Mouse (Mus musculus) midbrain, embryonic 10.5 days (tissue): Measurements from ENCODE around the gene Grn. TPM values are rescaled to one million over a fixed set of nuclear protein-coding genes. Genes with fewer than 3 reads are reported as not detected.
A peak's percentile ranks its signal among the peaks of the same experiment; 100 is the strongest.

Source experiments
- DNase-seq: peaks from one replicate; pipeline ENCODE4 v3.0.0-alpha.2; 2017; ENCODE audit warnings: low spot score
- H3K27ac ChIP-seq: fragments of 300-500 bp; sonication (generic); replicated peaks from 2 replicates; pipeline ENCODE4 v1.5.1; 2016; ENCODE audit warnings: mild to moderate bottlenecking
- H3K27me3 ChIP-seq: fragments of 300-500 bp; sonication (generic); 2 replicates; pipeline ENCODE4 v1.6.1; 2016; ENCODE audit warnings: low read depth, mild to moderate bottlenecking; ENCODE audit not compliant: poor library complexity, severe bottlenecking
- H3K36me3 ChIP-seq: fragments of 300-500 bp; sonication (generic); 2 replicates; pipeline ENCODE4 v1.6.1; 2016; ENCODE audit warnings: mild to moderate bottlenecking, moderate library complexity
- H3K4me1 ChIP-seq: fragments of 300-500 bp; sonication (generic); 2 replicates; pipeline ENCODE4 v1.6.1; 2016
- H3K4me3 ChIP-seq: fragments of 300-500 bp; sonication (generic); 2 replicates; pipeline ENCODE4 v1.5.1; 2016; ENCODE audit warnings: mild to moderate bottlenecking, moderate library complexity
- H3K9me3 ChIP-seq: fragments of 300-500 bp; sonication (generic); replicated peaks from 2 replicates; pipeline ENCODE4 v1.6.1; 2016; ENCODE audit warnings: mild to moderate bottlenecking
- WGBS: fragments of 180-500 bp; shearing (Covaris S2); methylation state at CpG from one replicate; pipeline ENCODE4 v1.1.7; 2016; 5-methylcytosine and 5-hydroxymethylcytosine counted together
- polyA plus RNA-seq: library from polyadenylated mRNA; unstranded; fragments of >200 nt; fragmentation: Nextera tagmentation; extraction: Ambion mirVana; gene quantifications from 2 replicates; pipeline ENCODE4 v1.2.1, GENCODE M21; 2016

Grn gene
- polyA plus RNA-seq, 1 experiment from 2014 or later, result 63.5 TPM

DNA sequence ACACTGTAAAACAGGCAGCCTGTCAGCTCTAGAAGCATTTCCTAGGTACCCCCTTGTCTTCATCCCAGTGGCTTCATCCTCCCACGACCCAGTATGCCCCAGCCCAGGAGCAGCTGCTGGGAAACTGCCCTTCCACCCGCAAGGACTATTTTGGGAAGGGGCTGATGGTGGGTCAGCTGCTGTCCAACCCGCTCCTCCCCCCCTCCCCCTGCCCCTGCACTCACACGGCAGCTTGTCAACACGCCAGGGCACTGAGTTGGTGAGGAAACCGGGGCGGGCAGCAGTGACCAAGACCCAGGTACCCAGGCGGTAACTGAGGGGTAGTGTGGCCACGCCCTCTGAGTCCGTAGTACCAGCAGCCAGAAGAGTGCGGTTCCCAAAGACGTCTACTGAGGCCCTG lies 13.6 kb downstream of the Grn start:
- Histone ChIP-seq H3K4me1 (peaks cover 58% of the 10 kb centered on the region), H3K4me3 (peak overlapping the region; percentile 5; the same call in 1 of the 2 replicates)
- 68% methylated on average over 12 of the region's 12 CpGs for WGBS

DNA sequence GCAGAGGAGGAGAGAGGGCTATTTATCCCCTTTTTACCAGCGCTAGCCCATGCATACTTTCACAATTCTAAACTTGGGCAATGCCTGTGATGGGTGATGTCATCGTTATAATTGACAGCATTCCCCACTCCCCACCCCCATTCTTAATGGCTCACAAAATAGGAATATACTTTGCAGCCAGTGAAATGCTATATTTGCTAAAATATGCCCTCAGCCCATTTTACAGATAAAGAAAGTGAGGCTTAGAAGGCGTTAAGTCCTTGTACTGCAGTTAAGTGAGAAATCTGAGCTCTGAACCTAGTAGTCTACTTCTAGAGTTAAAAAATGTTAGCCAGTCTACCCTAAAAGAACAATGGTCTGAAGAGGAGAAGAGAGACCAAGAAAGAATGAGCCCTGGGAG lies 14.2 kb downstream of the Grn start:
- no peak overlapping the region for H3K27ac ChIP-seq
- peak overlapping the region; percentile 5; the same call in 1 of the 2 replicates for H3K4me3 ChIP-seq
- no peak for DNase-seq
- WGBS, result 69% methylated on average over 3 of the region's 3 CpGs
- peaks cover 37% of the 10 kb centered on the region for H3K27me3 ChIP-seq
- H3K4me1 ChIP-seq, result peaks cover 58% of the 10 kb centered on the region
- H3K36me3 ChIP-seq, result peaks cover 48% of the 10 kb centered on the region
- no peaks in the 10 kb centered on the region for H3K9me3 ChIP-seq

More for the DNA sequence above, 13.6 kb downstream of the Grn start:
- no peak for DNase-seq
- H3K36me3 ChIP-seq, result peaks cover 54% of the 10 kb centered on the region
- no peaks in the 10 kb centered on the region for H3K9me3 ChIP-seq
- peaks cover 37% of the 10 kb centered on the region for H3K27me3 ChIP-seq
- H3K27ac ChIP-seq, result no peak overlapping the region

DNA sequence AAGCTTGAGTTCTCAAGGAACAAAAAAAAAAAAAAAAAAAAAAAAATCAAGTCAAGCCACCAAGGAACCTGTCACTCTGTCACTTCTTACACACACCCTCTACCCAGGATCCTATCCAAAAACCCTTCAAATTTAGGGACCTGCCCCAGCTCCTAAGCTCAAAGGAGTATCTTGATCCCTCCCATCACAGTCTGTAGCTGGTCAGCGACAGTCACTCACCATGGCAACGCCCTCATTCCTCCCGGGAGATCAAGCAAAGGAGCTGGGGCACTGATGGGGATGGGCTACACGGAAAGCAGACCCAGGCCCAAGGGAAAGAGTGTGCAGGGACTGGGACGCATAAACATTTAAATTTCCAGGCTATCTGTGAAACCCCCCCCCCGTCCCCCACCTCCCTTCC lies 14.7 kb downstream of the Grn start:
- Histone ChIP-seq H3K9me3 (no peaks in the 10 kb centered on the region), H3K27me3 (peaks cover 37% of the 10 kb centered on the region), H3K4me1 (peaks cover 58% of the 10 kb centered on the region), H3K27ac (no peak overlapping the region), H3K4me3 (peak overlapping the region; percentile 97), H3K36me3 (peaks cover 44% of the 10 kb centered on the region)
- WGBS, result 7% methylated on average over 6 of the region's 6 CpGs
- peak; percentile 66 for DNase-seq

DNA sequence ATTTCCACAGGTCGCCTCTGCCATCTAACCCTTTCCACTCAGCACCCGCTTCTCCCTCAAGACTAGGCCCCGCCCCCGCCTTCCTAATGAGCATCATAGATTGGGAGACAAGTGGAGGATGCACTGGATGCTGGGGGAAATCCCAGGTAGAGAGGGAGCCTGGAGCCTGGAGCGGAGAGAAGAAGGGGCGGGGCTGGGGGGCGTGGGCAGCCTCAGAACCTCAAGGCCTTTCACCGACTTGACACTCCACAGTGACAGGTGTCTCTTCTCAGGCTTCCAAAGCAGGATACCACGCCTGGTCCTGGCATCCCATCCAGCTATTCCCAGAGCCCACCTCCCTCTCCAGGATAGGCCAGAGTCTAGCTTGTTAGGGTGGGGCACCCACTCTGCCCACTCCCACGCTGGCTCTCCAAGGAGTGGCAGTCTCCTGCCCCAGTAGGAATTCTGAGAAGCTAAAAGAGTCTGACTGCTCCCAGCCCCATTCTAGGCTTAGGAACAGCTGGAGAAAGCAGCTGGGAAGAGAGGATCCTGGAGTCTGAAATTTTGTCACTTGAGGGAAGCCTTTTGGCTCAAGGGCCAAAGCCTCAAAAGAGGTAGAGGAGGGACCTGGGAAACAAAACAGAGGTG lies 15.3 kb downstream of the Grn start:
- peak overlapping the region; percentile 98; the same call in 1 of the 2 replicates for H3K27ac ChIP-seq
- WGBS, result 10% methylated on average over 10 of the region's 10 CpGs

DNA sequence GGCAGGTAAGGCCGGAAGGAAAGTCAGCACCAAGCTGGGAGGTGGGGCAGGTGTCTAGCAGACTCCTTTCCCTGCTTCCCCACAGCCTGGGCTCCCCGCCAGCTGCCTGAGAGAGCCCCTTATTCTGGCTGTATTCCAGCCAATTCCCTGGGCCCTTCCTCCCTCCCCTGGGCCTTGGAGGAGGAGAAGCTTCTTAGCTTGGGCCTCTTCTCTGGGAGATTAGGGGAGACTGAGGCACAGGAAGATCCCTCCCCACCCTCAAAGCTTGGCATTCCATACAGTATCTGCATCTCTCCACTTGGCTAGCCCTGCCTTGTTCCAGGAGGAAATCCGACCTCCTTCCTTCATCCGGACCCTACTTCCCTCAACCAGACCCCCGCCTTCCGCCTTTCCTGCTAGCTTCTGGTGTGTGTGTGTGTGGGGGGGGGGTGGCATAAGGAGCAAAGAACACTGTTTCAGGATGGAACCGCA lies 15.8 kb downstream of the Grn start:
- peaks cover 58% of the 10 kb centered on the region for H3K4me1 ChIP-seq
- peak overlapping the region; percentile 97 for H3K4me3 ChIP-seq
- peaks cover 37% of the 10 kb centered on the region for H3K27me3 ChIP-seq
- 28% methylated on average over 7 of the region's 7 CpGs for WGBS
- H3K36me3 ChIP-seq, result peaks cover 32% of the 10 kb centered on the region
- H3K9me3 ChIP-seq, result no peaks in the 10 kb centered on the region
- peak overlapping the region; percentile 98 for H3K27ac ChIP-seq
- no peak for DNase-seq

More for the DNA sequence above, 15.3 kb downstream of the Grn start:
- Histone ChIP-seq H3K9me3 (no peaks in the 10 kb centered on the region), H3K27me3 (peaks cover 37% of the 10 kb centered on the region), H3K4me1 (peaks cover 58% of the 10 kb centered on the region), H3K4me3 (peak overlapping the region; percentile 97), H3K36me3 (peaks cover 38% of the 10 kb centered on the region)
- no peak for DNase-seq

DNA sequence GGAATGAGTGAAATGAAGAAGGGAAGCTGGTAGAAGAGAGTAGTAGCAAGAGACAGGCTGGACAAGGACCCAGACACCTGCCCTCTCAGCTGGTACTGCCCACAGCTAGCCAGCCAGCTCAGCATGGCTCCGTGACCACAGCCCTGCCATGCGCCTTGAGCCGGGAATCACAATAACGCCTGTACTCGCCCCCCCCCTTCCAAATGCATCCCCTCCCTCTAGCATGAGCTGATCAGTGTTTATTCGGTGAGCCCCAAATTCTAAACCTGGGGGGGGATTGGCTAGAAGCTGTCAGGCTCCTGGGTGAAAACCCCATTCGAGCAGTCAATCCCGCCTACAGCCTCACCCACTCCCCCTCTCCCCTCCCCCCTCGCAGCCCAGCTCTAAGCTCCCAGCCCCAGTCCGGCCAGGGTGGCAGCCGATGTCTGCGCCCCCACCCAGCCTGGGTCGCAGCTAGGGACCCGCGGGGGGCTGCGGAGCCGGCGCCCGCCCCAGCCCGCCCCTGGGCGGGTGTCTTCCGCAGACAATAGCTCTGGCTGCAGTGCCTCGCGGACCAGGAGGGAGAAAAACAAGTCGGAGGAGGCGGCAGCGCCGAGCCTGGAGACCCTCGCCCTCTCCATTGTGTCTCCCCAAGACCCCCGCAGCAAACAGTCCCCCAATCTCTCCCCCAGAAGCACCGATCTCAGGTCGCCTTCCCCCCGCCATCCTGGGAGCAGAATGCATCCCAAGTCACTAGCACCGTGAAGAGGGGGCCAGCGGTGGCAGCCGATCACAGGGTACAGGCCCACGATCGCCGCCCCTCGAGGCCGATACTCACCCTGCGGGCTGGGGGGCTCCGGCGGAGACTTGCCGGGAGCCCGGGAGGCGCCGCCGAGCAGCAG lies 16.7 kb downstream of the Grn start:
- WGBS, result under 1% methylated on average over 43 of the region's 49 CpGs
- H3K9me3 ChIP-seq, result no peaks in the 10 kb centered on the region

DNA sequence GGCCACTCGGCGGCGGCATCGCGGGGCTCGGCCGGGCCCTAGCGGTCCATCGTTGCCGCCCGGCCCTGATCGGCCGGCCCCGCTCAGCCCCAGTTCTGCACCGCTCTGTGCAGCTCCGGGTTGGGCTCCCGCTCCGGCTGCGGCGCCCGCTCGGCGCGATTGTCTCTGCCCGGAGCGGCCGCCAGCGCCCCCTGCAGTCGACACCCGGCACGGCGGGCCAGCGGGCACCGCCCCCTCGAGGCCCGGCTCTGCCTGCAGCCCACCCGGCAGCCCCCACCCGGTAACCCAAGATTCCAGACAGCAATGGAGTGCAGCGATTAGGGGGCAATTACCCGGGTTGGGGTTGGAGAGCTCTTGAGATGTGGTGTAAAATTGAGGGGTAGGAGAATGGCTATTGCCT lies 17.4 kb downstream of the Grn start, which contains the start of gene Fam171a2:
Fam171a2 (minus strand) TSS at position 186 of the 400 bp plus-strand sequence.
- peaks cover 44% of the 10 kb centered on the region for H3K27me3 ChIP-seq
- peak within 1 kb of the TSS; percentile 98 for H3K27ac ChIP-seq
- under 1% methylated on average over 40 of the region's 40 CpGs for WGBS
- DNase-seq, result peak; percentile 91
- peak within 1 kb of the TSS; percentile 97 for H3K4me3 ChIP-seq
- peaks cover 17% of the 10 kb centered on the region for H3K36me3 ChIP-seq
- no peaks in the 10 kb centered on the region for H3K9me3 ChIP-seq
- H3K4me1 ChIP-seq, result peaks cover 58% of the 10 kb centered on the region

More for the DNA sequence above, 16.7 kb downstream of the Grn start:
- H3K36me3 ChIP-seq, result peaks cover 23% of the 10 kb centered on the region
- peaks cover 38% of the 10 kb centered on the region for H3K27me3 ChIP-seq
- peaks cover 58% of the 10 kb centered on the region for H3K4me1 ChIP-seq
- DNase-seq, result peak; percentile 80
- H3K27ac ChIP-seq, result peak overlapping the region; percentile 98
- peak overlapping the region; percentile 97 for H3K4me3 ChIP-seq

DNA sequence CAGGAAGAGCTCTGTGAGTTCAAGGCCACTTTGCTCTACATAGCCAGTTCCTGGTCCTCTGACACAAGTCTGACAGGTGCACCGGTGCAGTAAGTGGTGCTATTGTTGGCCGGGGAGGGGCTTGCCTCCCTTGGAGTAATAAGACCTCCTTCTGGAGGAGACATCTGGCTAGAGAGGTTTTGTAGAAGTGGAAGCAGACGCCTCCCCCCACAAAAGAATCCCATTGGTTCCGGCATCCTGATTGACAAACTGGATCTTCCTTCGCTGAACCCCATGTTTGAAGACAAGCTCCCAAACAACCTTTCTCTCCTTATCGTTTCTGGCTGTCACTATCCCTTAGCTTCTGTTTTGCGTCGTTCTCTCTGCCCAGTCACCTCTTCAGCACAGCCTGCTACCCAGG lies 18.2 kb downstream of the Grn start:
- no peaks in the 10 kb centered on the region for H3K9me3 ChIP-seq
- H3K27ac ChIP-seq, result no peak overlapping the region
- peaks cover 63% of the 10 kb centered on the region for H3K4me1 ChIP-seq
- H3K36me3 ChIP-seq, result peaks cover 8% of the 10 kb centered on the region
- 7% methylated on average over 8 of the region's 8 CpGs for WGBS
- peaks cover 52% of the 10 kb centered on the region for H3K27me3 ChIP-seq
- DNase-seq, result no peak
- peak overlapping the region; percentile 97; the same call in 1 of the 2 replicates for H3K4me3 ChIP-seq

DNA sequence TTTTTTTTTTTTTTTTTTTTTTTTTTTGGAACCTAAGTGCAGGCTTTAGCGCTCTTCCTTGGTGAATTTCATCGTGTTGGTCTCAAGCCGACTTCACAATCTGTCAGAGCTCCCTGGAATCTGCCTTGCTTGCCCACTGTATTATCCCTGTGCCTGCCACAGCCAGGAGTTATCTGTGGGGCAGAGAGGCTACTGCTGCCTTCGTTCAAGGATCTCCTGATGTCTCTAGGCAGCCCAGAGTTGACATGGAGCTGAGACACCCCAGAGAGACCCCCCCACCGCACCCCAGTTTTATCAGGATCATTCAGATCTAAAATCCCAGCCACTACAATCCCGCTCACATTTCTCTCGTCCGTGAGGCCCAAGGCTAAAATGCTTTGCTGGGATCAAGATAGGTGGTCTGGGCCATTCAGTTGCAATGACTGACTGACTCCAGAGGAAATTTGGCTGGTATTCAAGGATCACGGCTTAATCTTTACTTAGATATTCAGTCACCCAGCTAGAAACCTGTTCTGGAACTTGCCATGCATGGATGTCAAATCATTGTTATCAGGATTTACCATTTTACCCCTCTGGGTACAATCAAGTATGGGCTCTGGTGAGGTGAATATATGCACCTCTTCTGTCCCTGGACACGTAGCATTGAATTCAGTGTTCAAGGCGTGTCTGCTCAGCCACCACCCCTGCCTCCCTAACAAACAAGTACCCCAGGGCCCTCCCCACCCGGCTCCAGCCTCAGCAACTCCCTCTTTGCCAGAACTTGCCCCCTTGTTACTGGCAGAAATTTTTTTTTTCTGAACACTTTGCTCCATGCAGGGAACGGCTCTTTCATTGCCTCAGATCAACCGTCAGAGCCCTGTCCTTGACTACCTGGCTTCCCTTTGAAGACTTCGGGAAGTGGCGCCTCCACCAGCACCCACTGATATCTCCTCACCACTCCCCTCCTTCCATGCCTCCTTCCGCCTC lies 19.2 kb downstream of the Grn start:
- H3K4me1 ChIP-seq, result peaks cover 57% of the 10 kb centered on the region
- no peak overlapping the region for H3K4me3 ChIP-seq
- no peak for DNase-seq
- peaks cover 62% of the 10 kb centered on the region for H3K27me3 ChIP-seq
- H3K9me3 ChIP-seq, result no peaks in the 10 kb centered on the region
- WGBS, result 55% methylated on average over 17 of the region's 17 CpGs
- no peaks in the 10 kb centered on the region for H3K36me3 ChIP-seq
- H3K27ac ChIP-seq, result no peak overlapping the region

DNA sequence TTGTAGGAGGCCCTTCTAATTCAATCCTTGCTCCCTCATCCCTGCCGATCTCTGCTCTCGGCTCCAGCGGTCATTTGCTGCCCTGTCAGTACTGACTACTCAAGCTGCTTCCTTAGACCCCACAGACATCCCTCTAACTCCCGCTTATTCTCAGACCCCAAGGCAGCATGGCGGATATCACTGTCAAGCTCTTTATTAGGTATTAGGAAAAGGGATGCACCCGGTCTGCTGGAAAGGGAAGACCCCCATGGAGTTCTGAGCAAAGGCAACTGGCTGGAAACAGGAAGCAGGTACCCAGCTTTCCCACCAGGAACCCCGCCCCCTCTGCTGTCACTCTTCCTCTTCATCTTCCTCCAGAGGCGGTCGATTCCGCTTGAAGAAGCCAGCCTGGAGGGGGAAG lies 23.0 kb downstream of the Grn start:
- Histone ChIP-seq H3K27ac (no peak overlapping the region), H3K27me3 (peaks cover 92% of the 10 kb centered on the region), H3K4me3 (0 out of 2 replicates have a peak overlapping the region, but pooled peaks have one; percentile 9), H3K9me3 (no peaks in the 10 kb centered on the region), H3K4me1 (peaks cover 43% of the 10 kb centered on the region), H3K36me3 (no peaks in the 10 kb centered on the region)
- 19% methylated on average over 10 of the region's 10 CpGs for WGBS
- no peak for DNase-seq

DNA sequence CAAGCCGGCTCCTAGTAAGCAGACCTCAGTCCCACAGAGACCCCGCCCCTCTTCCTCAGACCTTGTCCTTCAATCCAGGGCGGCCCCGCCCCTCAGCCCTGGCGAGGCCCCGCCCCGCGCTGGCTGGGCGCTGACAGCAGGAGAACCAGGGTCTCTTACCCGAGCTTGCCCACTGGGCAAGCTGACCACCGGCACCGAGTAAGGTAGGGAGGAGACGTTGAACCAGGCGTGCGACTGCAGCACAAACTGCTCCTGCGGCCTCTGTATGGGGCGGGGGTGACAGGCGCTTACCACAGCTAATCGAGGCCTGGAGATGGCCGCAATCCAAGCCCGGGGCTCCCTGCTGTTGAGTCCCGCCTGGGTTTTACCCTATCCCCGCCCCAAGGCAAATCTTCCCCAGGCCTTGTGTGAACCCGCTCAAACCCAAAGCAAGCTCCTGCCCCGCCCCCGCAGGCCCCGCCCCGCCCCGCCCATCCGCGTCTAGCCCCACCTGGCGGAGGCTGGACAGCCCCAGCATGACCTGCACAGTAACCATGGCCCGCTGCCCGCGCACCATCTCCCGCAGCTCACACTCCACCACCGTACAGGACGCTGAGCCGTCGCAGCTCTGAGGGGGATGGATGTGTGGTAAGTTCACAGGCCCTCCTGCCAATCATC lies 25.8 kb downstream of the Grn start:
- under 1% methylated on average over 40 of the region's 40 CpGs for WGBS

More for the DNA sequence above, 25.8 kb downstream of the Grn start:
- peak; percentile 84 for DNase-seq
- H3K36me3 ChIP-seq, result no peaks in the 10 kb centered on the region
- H3K27me3 ChIP-seq, result peaks cover 80% of the 10 kb centered on the region
- peak overlapping the region; percentile 75 for H3K27ac ChIP-seq
- H3K4me1 ChIP-seq, result peaks cover 32% of the 10 kb centered on the region
- H3K4me3 ChIP-seq, result peak overlapping the region; percentile 65
- no peaks in the 10 kb centered on the region for H3K9me3 ChIP-seq
